In the genomic region with DNA sequence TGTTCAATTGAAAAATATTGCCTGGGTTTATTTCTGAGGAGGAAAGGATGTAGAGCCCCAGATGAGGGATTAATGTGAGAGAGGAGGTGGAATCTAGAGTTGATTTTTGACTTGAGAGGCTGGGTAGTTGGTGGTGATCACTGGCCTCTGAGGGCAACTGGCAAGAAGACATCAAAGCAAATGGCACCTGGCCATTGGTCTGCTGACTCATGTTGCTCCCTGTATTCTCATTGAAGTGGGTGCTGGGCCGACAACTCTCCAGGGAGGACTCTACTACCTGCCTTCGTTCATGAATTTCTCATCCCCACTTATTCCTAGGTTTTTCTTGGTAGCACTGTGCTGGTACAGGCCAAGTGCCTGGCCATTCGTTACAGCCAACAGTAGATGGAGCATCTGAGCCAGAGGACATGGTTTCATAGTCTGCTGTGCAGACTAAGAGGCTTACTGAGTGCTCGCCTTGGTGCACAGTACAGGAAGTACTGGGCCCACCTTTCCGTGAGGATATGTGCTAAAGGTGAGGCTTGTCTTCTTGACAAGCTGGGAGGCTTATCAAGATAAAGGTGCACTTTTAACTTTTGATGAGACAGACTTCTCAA, we compare ENCODE assay signal across 9 mouse cellular contexts. TPM values are rescaled to one million over a fixed set of nuclear protein-coding genes. Genes with fewer than 3 reads are reported as not detected.
DNase-seq lines count a peak whose midpoint lies in the region; ATAC-seq lines count a peak whose summit lies in the region.
"Had no signal": no experiment of that assay in that cellular context is flagged by ENCODE, and none has a peak within 500 bp of the region (broad histone marks: within the 10 kb centered on the region; RNA-seq: fewer than 3 reads in every experiment).

No protein-coding gene starts in this region.

- no peak overlapping the region for H3K4me2 ChIP-seq in lung, embryonic 15.5 days
- no peak overlapping the region for H3K4me2 ChIP-seq in liver, embryonic 11.5 days
- H3K4me2 ChIP-seq in forebrain, embryonic 12.5 days: no peak overlapping the region

- peak; percentile 13 to 15 for DNase-seq in adrenal gland, postnatal 36 days
- no peak for DNase-seq in adrenal gland, adult 18-20 months (ENCODE audit: low spot score in 2 of 2)
- DNase-seq in lung, postnatal 10 days: no peak
- no peak for DNase-seq in liver, embryonic 11.5 days (ENCODE audit: low spot score)
- peak; percentile 48 for DNase-seq in thymus, postnatal 14 days
- no peak for DNase-seq in natural killer cell, adult 2 months (ENCODE audit: low spot score in 2 of 2)
- DNase-seq: midbrain, embryonic 14.5 days had no signal

- H3K27me3 ChIP-seq in lung, embryonic 15.5 days: no peaks in the 10 kb centered on the region
- no peaks in the 10 kb centered on the region for H3K27me3 ChIP-seq in liver, embryonic 11.5 days (replicated peaks; ENCODE audit: control insufficient read depth, insufficient read depth, low read length)
- no peaks in the 10 kb centered on the region for H3K27me3 ChIP-seq in forebrain, embryonic 12.5 days

- no peak overlapping the region for H3K4me3 ChIP-seq in lung, embryonic 15.5 days
- H3K4me3 ChIP-seq in liver, embryonic 11.5 days (ENCODE audit: low read depth, low read length): no peak overlapping the region
- no peak overlapping the region for H3K4me3 ChIP-seq in forebrain, embryonic 12.5 days (replicated peaks)

- peak; percentile 19; the same call in 1 of the 2 replicates for ATAC-seq in lung, embryonic 15.5 days (ENCODE audit: borderline replicate concordance, extremely low read depth, low FRiP score, low TSS enrichment)
- ATAC-seq in liver, embryonic 11.5 days (replicated peaks; ENCODE audit: low FRiP score): peak; percentile 54; the same call in 1 of the 2 replicates
- no peak for ATAC-seq in forebrain, embryonic 12.5 days (ENCODE audit: low FRiP score)

- H3K36me3 ChIP-seq in lung, embryonic 15.5 days: no peaks in the 10 kb centered on the region
- H3K36me3 ChIP-seq in liver, embryonic 11.5 days (ENCODE audit: control insufficient read depth, insufficient read depth, low read length): no peaks in the 10 kb centered on the region
- peaks cover 9% of the 10 kb centered on the region for H3K36me3 ChIP-seq in forebrain, embryonic 12.5 days (replicated peaks)

- no peaks in the 10 kb centered on the region for H3K9me3 ChIP-seq in lung, embryonic 15.5 days
- H3K9me3 ChIP-seq in liver, embryonic 11.5 days (ENCODE audit: control insufficient read depth, low read length): no peaks in the 10 kb centered on the region
- no peaks in the 10 kb centered on the region for H3K9me3 ChIP-seq in forebrain, embryonic 12.5 days

- WGBS in lung, embryonic 15.5 days: 73% methylated on average over 5 of the region's 5 CpGs
- 77% methylated on average over 5 of the region's 5 CpGs for WGBS in liver, embryonic 11.5 days
- WGBS in forebrain, embryonic 12.5 days: 92% methylated on average over 5 of the region's 5 CpGs

- H3K27ac ChIP-seq in lung, embryonic 15.5 days: no peak overlapping the region
- no peak overlapping the region for H3K27ac ChIP-seq in liver, embryonic 11.5 days (ENCODE audit: low read depth, low read length)
- no peak overlapping the region for H3K27ac ChIP-seq in forebrain, embryonic 12.5 days

- no peak overlapping the region for H3K9ac ChIP-seq in lung, embryonic 15.5 days
- no peak overlapping the region for H3K9ac ChIP-seq in liver, embryonic 11.5 days (ENCODE audit: low read depth, low read length)
- no peak overlapping the region for H3K9ac ChIP-seq in forebrain, embryonic 12.5 days

- H3K4me1 ChIP-seq in lung, embryonic 15.5 days: no peaks in the 10 kb centered on the region
- H3K4me1 ChIP-seq in liver, embryonic 11.5 days (replicated peaks; ENCODE audit: control insufficient read depth, insufficient read depth, low read length): peaks cover 18% of the 10 kb centered on the region
- H3K4me1 ChIP-seq in forebrain, embryonic 12.5 days: no peaks in the 10 kb centered on the region

RNA-seq across cellular contexts. Expression of gene Dgkd, which starts 53.4 kb away (rescaled TPM):
- 10 to 100 TPM; 66.0 to 74.1 TPM for total RNA-seq in adrenal gland, postnatal 36 days (2021)
- total RNA-seq in adrenal gland, adult 18-20 months (2021): 10 to 100 TPM; 54.6 to 74.6 TPM
- 29.6 and 33.5 TPM in 2 replicates for polyA plus RNA-seq in lung, embryonic 15.5 days (2015; fragmentation: Nextera tagmentation; extraction: Ambion mirVana)
- polyA plus RNA-seq in liver, embryonic 11.5 days (2014; fragmentation: Nextera tagmentation; extraction: Ambion mirVana): 33.5 and 33.7 TPM in 2 replicates
- polyA plus RNA-seq in forebrain, embryonic 12.5 days (2016; fragmentation: Nextera tagmentation; extraction: Ambion mirVana): 43.2 and 45.8 TPM in 2 replicates

Comparison
In these comparisons a context has a peak if more than half of its experiments do, and no peak if none do; other contexts are left out.
1. DNase-seq: peak in adrenal gland, postnatal 36 days (2 of 2) and thymus, postnatal 14 days (single experiment); none in adrenal gland, adult 18-20 months (0 of 2), lung, postnatal 10 days (single experiment), liver, embryonic 11.5 days (single experiment) and natural killer cell, adult 2 months (0 of 2).